Mouse (Mus musculus) urinary bladder, postnatal 36 days (tissue): Measurements from ENCODE around the gene Ell3.
A peak's percentile ranks its signal among the peaks of the same experiment; 100 is the strongest.
"Not testable (repeated sequence)": the region's sequence is repeated elsewhere in the genome, so short reads cannot be mapped to it uniquely, and the experiment has no call there.

Source experiments
- DNase-seq, 2 experiments: peaks; one replicate each; pipeline ENCODE4 v3.0.0; 2022; ENCODE audit warnings: low spot score in 2 of 2, mixed read lengths in 1 of 2

Gene Ell3

GRCm38 (mm10) chr2:121444178-121444577 is at the start of gene Ell3:
Gene Ell3 (minus strand): TSS chr2:121444278.
- DNase-seq: no peak

- not testable (repeated sequence) for DNase-seq
Observed at GRCm38 (mm10) chr2:121484403-121484802, 40.3 kb upstream of the Ell3 start.

DNA sequence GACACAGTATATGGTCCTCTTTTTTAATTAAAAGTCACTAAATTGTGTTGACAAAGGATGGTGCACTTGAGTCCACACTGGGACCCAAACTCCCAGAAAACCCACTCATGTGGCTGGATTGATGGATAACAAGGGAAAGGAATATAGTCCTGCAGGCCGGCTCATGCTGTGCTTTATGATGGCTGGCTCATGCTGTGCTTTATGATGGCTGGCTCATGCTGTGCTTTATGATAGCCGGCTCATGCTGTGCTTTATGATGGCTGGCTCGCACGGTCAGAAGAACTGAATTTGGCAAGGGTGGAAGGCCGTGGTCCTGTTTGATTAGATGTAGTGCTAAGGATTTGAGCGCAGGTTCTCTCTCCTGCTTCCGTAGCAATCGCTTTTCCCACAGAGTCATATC is 39.5 kb upstream of the Ell3 start:
- DNase-seq: no peak

DNA sequence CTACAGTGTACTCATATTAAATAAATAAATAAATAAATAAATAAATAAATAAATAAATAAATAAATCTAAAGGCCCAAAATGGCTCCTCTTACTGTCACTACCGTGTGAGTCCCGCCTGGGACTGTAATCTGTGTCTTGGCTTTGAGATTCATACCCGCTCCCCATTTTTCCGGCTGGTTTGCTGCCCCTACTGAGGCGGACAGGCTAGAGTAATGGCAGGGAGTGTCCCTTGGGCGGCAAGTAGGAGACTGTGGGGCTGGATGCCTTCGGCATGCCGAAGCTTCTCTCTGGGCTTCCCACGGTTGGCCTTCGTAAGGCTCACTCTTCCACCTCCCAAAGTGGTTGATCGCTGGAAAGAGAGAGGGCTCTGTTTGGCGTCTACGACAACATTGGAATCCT is 36.8 kb upstream of the Ell3 start:
- DNase-seq: not testable (repeated sequence)

DNA sequence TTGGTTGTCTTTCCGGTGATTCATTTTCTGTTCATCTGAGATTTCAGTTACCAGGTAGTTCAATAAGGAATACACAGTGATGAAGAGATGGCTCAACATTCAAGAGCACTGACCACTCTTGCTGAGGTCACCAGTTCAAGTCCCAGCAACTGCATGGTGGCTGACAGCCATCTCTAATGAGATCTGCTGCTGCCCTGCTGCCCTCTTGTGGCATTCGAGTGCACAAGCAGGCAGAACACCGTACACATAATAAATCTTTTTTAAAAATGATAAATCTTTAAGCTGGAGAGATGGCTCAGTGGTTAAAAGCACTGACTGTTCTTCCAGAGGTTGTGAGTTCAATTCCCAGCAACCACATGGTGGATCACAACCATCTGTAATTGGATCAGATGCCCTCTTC is 36.4 kb upstream of the Ell3 start:
- DNase-seq: no peak

GRCm38 (mm10) chr2:121477491-121478266 is 33.6 kb upstream of the Ell3 start:
- no peak for DNase-seq

DNA sequence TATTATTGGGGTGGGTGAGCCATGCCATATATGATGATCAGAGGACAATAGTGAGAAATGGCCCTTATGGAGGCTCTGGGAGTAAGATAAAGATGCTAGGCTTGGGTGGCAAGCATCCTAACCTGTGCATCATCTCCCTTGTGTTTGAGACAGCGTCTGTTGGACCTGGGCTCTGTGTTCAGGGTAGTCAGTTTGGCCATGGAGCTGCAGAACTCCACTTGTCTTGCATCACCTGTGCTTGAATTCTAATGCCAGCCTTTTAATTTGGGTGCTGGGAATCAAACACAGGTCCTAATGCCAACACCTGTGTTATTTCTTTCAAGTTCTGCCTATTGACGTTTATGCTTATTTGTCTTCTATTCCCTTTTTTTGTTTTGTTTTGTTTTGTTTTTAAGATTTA is 31.2 kb upstream of the Ell3 start:
- not testable (repeated sequence) for DNase-seq

DNA sequence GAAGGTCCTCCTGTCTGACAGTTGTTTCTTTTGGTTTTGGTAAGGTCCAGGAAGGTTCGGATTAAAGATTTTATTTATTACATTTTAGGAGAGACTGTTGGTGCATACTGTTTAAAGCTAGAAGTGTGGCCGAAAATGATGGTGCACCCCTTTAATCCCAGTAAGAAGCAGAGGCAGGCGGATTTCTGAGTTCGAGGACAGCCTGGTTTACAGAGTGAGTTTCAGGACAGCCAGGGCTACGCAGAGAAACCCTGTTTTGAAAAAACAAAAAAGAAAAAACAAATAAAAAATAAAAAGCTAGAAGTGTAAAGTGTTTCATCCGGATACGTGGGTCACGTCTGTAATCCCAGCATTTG is 30.1 kb upstream of the Ell3 start:
- DNase-seq: no peak

GRCm38 (mm10) chr2:121473301-121474179 is 29.5 kb upstream of the Ell3 start, which contains the start of gene Mfap1b:
Gene Mfap1b (minus strand): TSS chr2:121474067.
- DNase-seq: peak; percentile 67 to 79

DNA sequence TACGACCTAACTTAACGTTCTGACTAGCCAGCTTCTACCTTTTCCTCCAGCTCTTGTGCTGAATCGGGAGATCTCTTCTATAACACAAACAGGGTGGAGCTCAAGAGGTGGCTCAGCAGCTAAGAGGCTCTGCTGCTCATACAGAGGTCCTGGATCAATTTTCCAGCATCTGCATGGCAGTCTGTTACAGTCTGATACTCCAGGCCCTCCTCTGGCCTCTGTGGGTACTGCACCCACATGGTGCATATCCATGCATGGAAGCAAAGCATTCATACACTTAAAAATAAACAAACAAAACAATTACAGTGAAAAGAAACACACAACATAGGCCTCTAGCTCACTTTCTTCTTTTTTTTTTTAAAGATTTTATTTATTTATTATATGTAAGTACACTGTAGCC is 28.7 kb upstream of the Ell3 start:
- DNase-seq: not testable (repeated sequence)

DNA sequence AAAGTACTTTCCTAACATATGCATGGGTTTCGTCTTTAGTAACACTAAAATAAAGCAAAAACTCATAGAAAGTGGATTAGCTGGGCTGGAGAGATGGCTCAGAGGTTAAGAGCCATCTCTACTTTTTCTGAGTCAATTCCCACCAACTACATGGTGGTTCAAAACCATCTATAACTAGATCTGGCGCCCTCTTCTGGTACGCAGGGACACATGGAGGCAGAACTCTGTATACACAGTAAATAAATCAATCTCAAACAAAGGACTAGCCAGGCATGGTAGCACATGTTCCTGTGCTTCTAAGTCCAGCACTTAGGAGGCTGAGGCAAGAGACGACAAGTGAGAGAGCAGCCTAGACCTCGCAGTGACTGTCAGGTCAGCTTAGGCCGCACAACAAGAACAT is 24.9 kb upstream of the Ell3 start:
- DNase-seq: not testable (repeated sequence)

- DNase-seq: no peak
Observed at GRCm38 (mm10) chr2:121460071-121460470, 16.0 kb upstream of the Ell3 start.

DNA sequence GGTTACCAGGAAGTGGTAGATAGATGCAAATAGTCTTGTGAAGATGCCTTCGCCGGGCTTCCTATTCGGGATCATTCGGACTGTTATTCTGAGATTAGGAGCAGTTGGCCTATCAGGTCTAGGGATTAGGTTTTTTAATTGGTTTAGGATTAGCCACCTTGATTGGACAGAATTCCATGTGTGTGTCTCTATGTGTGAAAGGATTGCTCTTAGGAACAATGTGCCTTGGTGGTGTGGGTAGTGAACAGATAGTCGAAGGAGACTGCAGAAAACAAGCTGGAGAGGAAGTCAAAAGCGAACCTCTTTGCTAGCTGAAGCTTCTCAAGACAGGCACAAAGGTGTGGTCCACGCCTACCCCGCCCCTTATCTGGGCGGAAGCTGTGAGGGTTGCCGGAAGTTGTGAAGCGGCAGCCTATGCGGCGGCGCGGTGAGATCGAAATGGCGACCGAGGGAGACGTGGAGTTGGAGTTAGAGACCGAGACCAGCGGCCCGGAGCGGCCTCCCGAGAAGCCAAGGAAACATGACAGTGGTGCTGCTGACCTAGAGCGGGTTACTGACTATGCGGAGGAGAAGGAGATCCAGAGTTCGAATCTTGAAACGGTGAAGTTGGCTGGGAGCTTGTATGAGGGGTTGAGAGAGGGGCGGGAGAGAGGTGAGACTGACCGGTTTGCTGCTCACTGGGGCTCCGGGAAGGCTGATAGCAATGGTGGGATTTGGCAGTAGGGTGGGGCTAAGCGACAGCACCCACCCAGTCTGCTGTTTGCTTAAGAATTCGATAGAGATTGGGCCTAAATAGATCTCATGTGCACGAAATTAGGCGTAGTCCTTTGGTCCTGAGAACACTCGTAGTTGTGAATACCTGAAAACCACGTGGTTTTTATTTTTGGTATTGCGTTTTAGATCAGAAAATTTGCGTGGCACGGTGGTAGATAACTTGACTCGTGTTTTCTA is 12.9 kb upstream of the Ell3 start, which contains the start of gene Serinc4:
TSS of gene Serinc4 (minus strand) at position 90 of the 951 bp plus-strand sequence.
- DNase-seq: peak; percentile 76 to 86

GRCm38 (mm10) chr2:121455534-121455933 is 11.5 kb upstream of the Ell3 start:
- DNase-seq: no peak

- DNase-seq: no peak
Observed at GRCm38 (mm10) chr2:121453917-121454316, 9.8 kb upstream of the Ell3 start.

- DNase-seq: no peak
Observed at GRCm38 (mm10) chr2:121452990-121453389, 8.9 kb upstream of the Ell3 start, which contains the start of gene Hypk. Gene Hypk (plus strand): TSS chr2:121453290.

- no peak for DNase-seq
Observed at GRCm38 (mm10) chr2:121452361-121452760, 8.3 kb upstream of the Ell3 start.

- peak in 1 of 2 experiments; percentile 15 for DNase-seq
Observed at GRCm38 (mm10) chr2:121450093-121450492, 6.0 kb upstream of the Ell3 start.

GRCm38 (mm10) chr2:121449545-121450011 is 5.5 kb upstream of the Ell3 start:
- peak in 1 of 2 experiments; percentile 14 for DNase-seq

DNA sequence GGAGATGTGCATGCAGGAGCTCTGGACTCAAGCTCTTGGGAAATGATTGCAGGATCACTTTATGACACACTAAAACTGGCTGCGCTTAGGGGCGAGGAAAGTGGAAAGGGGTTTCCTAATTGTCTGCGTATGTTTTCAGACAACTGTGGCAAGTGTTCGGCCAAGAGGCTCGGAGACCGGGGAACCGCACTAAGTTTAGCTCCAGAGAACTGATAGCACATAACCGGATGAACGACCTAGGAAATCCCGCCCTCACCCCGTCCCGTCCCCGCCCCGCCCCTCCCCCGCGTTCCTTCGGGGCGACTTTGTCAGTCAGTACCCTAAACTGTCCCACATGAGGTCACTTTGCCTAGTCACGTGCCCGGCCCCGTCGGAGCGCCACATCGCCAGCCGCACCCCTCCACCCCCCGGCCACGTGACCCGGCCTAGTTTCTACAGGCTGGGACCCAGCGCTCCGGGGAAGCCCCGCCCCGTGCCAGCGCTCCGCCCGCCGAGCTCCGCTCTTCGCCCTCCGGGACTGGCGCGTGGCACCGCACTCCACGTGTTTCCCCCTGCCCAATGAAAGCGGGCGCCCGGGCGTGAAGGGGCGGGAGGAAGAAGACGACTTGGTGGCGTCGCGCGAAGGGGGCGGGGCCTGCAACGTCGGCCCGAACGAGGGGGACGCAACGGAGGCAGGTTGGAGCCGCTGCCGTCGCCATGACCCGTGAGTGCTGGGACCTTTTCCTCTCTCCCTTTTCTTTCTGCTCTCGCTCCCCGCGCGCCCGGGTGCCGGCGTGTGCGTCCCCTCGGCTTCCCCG is 4.9 kb upstream of the Ell3 start, which contains the start of gene Serf2:
TSS of gene Serf2 (plus strand) at position 457 of the 797 bp plus-strand sequence.
- DNase-seq: peak; percentile 99 to 100
